Mouse (Mus musculus) ovary, postnatal 14 days (tissue): ENCODE data around the gene Lce3f.

Experiments used
- DNase-seq: peaks from one replicate; pipeline ENCODE4 v3.0.0; 2022; ENCODE audit warnings: low spot score

Gene Lce3f

GRCm38 (mm10) chr3:92991926-92992325 is at the start of gene Lce3f:
TSS of gene Lce3f (plus strand) at chr3:92992226.
- DNase-seq = no peak

- no peak for DNase-seq
Measured at GRCm38 (mm10) chr3:92944186-92944585, 47.8 kb upstream of the Lce3f start, which contains the start of gene Lce3c. TSS of gene Lce3c (plus strand) at chr3:92944486.

- no peak for DNase-seq
Measured at GRCm38 (mm10) chr3:92957090-92957489, 34.9 kb upstream of the Lce3f start, which contains the start of gene Lce3d. TSS of gene Lce3d (plus strand) at chr3:92957390.

DNA sequence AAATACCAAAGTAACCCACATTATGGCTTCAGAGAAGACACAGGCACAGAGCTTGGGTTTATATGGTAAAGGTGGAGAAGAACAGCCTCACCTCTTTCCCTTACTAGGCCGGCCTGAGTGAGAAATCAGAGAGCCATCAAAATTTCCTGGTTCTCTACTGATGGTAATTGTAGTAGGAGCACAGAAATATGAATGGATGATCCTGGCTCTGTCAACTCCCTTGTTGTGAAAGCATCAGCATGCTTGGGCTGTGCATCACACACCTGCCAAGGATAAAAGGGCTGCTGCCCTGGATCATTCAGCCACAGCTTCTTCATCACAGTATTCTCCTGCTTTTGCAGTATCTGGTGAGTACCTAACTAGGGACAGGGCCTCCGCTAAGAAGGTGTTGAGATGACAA is 25.3 kb upstream of the Lce3f start, which contains the start of gene Lce3e:
Gene Lce3e (plus strand): TSS at position 301 of the 400 bp plus-strand sequence.
- no peak for DNase-seq

- no peak for DNase-seq
Measured at GRCm38 (mm10) chr3:92978484-92978883, 13.5 kb upstream of the Lce3f start.

- peak; percentile 57 for DNase-seq
Measured at GRCm38 (mm10) chr3:92998691-92999090, 6.7 kb downstream of the Lce3f start.

DNA sequence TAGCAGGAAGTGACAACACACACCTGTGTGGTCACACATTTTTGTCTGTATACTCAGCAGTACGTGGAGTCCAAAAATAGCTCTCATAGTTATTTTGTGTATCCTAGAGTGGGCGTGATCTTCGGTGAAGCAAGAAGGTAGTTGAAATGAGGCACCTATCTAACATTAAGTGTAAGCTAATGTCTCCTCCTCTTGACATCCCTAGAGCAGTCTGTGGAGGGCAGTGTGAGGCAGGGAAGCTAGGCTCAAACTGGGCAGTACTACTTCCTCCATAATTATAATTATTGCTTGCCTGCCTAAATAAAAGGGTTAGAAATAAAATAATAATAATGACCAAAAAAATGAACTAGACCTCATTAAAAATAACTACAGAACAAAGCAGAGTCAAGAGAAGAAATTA is 8.6 kb downstream of the Lce3f start:
- no peak for DNase-seq

- DNase-seq = no peak
Measured at GRCm38 (mm10) chr3:93002843-93003242, 10.8 kb downstream of the Lce3f start.

GRCm38 (mm10) chr3:93014378-93014801 is 22.4 kb downstream of the Lce3f start:
- DNase-seq = peak; percentile 34

- no peak for DNase-seq
Measured at GRCm38 (mm10) chr3:93014871-93015270, 22.8 kb downstream of the Lce3f start.

GRCm38 (mm10) chr3:93015460-93016104 is 23.6 kb downstream of the Lce3f start, which contains the start of gene Crct1:
TSS of gene Crct1 (minus strand) at chr3:93015687.
- DNase-seq = no peak

DNA sequence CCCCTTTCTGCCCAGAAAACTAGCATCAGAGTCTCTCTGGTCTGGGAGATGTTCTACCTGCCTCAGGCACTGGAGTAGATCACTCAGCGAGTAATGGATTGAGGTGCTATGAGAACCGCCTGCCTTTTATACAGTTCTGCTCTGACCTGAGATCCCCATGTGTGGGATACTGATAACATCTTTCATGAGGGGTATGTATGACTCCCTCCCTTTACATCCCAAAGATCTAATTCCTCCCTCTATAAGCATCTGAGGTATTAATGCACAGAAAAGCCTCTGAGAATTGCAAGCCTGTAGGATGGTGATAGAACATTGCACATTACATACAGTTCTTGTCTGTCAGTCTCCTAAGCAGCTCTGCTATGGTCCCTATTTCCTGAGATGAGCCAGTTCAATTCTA is 26.9 kb downstream of the Lce3f start, which contains the start of gene Lce1m:
Gene Lce1m (minus strand): TSS at position 101 of the 400 bp plus-strand sequence.
- no peak for DNase-seq

DNA sequence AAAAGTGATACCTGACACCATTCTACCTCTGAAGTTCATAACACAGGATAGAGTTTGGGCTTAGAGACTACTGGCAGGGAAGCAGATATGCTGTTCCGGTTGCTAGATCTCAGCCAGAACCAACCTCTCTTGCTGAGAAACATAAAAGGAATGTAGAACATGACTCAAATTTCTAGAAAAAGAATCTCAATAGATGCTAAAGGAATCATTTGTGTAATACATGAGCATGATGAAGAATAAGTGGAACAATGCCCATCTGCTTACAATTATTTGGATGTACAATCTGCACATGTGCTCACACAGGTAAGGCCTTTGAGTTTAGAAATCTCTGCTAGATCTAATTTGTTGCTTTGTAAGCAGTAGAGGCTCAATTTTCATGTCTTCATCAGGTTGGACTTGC is 29.1 kb downstream of the Lce3f start:
- no peak for DNase-seq

DNA sequence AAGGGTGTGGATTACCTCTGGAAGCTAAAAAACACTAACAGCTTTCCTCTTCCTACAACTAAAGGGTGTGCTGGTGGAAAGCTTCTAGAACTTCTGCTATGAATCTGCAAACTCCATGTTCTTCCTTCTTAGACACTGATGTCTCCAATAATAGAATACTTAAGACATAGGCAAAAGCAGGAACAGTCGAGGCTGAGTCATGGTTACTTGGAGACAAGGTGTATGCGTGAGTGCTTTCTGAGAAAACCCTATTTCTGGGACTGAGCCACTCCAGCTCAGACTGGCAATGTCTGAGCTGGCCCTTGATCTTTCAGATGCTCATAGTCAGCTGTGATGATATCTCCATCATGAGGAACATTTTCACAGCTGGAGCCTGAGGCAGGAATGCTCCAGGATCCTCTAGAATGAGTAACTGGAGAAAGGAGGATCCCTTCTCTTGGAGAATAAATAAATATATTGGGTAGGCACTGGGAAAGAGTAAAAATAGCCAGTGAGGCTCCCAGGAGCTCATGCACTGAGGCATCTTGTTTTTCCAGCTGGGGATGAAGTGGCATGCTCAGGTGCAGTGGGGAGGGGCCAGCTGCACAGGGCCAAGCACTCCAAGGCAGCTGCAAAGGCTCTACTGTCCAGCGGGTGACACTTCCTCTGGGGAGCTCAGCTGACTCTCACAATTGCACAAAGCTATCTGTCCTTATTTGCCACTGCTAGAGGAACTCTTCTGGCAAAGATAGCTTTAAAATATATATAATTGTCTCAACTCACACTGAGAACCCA is 31.6 kb downstream of the Lce3f start:
- DNase-seq = no peak

DNA sequence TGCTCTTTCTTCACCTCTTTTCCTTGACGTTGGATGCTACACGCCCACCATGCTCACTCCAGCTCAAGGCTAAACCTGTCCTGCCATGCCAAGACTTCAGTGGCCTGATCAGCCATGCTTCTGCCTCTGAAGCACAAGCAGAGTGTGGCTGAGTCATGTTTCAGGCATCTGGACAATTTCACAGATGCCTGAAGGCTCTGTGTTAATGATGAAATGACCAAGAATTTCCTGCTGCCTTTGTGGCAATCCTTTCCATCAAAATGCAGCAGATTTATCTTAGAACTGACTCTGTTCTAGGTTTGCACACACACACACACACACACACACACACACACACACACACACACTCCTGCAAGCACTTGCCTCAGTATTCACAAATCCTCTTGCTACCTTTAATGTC is 33.5 kb downstream of the Lce3f start:
- DNase-seq = no peak

- peak; percentile 15 for DNase-seq
Measured at GRCm38 (mm10) chr3:93031450-93031849, 39.4 kb downstream of the Lce3f start.
